Mouse (Mus musculus) embryonic fibroblast, embryonic 13.5 days (primary cell): Measurements from ENCODE around the gene Car10.

ENCODE experiments used
- CTCF ChIP-seq: IDR thresholded peaks from 2 replicates; pipeline ENCODE4 v1.5.1; 2011; ENCODE audit warnings: mild to moderate bottlenecking, control low read depth, low read length, moderate library complexity, borderline replicate concordance; ENCODE audit not compliant: insufficient read depth
- POLR2A ChIP-seq: IDR thresholded peaks from 2 replicates; pipeline ENCODE4 v1.6.1; 2011; ENCODE audit warnings: low read depth, mild to moderate bottlenecking, control low read depth, low read length, moderate library complexity

DNA sequence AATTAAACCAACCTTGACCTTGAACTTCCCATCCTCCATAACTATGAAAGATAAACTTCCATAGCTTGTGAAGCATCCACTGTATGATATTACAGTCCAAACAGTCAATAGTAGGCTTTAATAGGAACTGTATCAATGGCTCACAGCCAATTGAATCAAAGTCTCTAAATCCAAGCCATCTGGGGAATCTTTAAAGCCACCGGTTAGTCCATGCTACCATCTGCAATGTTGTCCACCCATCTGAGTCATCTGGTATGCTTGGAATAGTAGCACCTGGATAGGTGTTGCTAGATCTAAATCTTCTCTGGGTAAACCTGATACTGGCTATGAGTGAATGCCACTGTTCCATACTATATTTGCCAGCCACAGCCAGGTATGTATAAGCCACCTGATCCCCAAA lies 509.3 kb downstream of the Car10 start:
- TF ChIP-seq CTCF = no peak
- no peak for TF ChIP-seq POLR2A
